Mouse (Mus musculus): ENCODE data around the gene Tmem163. TPM values are rescaled to one million over a fixed set of nuclear protein-coding genes. Genes with fewer than 3 reads are reported as not detected.

Tmem163 gene
- total RNA-seq, 1 experiment from 2014 or later, result 0.59 TPM

DNA sequence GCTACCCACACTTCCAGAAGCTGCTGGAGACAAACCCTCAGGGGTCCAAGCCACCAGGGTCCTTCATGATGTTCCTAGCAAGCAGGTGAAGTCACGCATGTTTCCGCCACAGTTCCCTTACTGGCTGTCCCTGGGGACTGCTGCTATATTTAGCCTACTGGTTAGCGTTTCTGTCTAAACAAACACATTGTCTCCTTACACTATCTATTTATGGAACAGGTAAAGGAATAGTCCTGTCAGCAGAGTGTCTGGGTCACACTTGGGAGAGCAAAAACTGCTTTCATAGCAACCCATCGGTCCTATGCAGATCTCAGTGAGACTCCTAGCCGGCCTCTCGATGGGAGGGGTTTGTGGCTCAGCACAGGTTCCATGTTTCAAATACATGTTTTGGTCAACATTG, 168.0 kb downstream of the Tmem163 start:
- ATAC-seq (replicated peaks; ENCODE audit: low read depth, poor library complexity, severe bottlenecking), result no peak

DNA sequence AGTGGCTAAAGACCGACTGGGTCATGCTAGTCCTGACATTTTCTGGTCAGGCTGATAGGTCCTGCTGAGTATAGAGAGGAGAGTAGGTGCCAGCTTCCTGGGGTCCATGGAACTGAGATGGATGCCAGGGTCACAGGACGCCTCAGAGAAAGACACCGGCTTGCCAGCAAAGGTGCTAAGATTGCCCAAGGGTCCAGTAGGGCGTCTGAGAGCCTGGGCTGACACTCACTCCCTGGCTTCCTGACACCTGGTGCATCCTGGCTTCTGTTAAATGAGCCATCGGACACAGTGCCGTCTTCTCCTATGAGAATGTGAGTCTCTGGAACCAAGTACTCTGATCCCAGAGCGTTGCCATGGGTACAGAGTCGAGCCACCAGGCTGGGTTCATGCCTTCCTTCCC, 170.4 kb downstream of the Tmem163 start:
- ATAC-seq (replicated peaks; ENCODE audit: low read depth, poor library complexity, severe bottlenecking), result no peak

DNA sequence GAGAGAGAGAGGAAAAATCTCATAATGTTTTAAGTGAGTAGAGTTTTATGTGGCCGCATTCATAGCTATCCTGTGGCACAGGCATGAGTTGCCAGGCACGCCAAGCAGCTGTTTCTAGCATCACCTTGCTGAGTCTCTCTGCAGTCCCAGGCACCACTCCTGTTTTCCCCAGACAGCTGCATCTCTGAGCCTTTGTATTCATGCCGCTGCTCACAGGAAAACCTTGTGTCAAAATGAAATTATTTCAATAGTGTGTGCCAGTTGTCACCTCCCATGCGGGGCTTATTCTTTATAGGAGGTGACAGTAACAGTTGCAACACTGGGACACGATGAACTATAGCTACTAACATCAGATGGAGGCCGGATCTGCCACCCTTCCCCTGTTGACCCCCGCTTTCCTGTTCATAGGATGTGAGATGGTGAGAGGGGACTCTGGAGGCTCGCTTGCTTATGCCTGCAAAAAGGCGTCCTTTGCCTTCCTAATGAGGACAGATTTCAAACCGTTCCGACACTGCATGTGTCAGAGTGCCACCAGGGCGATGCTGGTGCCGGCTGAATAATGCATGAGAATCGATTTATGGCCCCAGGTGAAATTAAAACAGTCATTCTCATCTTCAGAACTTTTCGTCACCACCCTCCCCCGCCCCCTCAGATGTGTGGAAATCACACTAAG, 171.1 kb downstream of the Tmem163 start:
- ATAC-seq (replicated peaks; ENCODE audit: low read depth, poor library complexity, severe bottlenecking), result no peak

DNA sequence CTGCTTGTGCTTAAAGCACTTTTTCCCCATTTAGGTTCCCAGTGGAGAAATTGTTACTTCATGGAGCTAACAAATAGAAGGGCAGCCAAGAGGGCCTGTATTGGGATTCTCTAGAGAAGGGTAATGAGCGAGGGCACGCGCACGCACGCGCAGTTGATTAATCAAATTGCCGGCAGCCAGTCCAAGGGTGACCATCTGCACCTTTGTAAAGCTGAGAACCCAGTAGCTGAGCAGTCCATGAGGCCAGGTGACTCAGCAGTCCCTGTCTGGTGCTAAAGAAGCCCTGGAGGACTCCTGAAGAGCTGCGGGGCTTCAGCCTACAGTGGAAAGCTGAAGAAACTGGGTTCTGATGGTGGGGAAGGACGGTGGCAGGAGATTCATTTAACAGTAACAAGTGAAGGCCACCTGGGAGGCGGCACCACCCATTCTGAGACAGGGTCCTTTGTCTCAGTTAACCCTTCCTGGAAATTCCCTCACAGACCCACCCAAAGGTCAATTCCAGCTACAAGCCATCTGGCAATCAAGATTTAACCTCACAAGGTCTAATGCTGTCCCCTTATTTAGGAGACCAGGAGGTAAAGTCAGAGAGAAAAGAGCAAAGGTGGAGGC, 172.2 kb downstream of the Tmem163 start:
- ATAC-seq (replicated peaks; ENCODE audit: low read depth, poor library complexity, severe bottlenecking), result no peak

DNA sequence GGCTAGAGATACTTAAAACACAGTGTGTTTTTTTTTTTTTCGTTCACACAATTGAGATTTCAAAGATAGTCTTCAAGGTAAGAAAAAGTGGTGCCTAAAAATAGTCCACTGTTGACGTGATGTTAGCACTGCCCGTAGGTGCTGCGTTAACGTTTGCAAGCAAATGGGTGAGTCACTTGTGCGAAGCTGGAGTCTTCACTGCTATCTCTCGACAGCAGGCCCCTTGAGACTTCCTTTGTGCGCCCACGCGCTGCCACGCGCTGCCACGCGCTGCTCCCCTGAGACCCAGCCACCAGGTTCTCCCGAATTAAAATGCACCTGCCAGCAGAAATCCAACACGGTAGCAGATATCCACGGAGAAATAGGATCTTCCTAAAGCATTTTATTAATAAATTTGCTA, 178.6 kb downstream of the Tmem163 start:
- ATAC-seq (replicated peaks; ENCODE audit: low read depth, poor library complexity, severe bottlenecking), result no peak

DNA sequence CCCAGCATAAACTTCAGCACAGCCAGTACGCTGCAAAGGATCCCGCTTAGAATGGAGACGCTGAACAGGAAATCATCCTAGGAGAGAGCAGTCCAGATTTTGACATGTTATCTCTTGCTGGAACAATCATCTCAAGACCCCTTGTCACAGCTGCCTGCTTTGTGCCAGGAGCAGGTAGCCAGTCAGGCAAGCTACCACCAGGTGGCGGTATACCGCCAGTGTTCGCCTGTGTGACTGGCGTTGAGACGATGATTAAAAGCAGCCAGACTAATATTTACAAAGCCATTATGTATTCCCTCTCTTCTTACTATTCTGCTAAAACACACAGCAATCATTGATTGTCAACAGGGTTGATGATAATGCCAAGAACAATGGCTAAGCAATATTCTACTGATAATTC, 179.1 kb downstream of the Tmem163 start:
- ATAC-seq (replicated peaks; ENCODE audit: low read depth, poor library complexity, severe bottlenecking), result peak; percentile 72

DNA sequence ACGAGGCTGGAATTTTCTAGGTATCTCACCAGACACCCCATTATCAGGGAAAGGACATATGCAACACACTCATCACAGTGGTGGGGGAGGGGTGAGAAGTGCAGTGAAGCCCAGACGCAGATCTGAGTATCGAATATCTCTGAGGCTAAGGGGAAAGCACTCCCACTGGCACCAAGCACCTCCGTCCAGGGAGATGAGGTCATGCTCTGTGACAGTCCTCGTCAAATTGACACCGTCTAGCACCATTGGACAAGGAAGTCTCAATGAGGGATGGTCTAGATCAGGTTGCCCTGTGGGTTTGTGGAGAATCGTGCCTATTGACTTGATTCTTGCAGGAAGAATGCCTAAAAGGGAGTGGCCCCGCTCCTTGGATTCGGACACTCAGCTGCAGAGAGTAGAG, 180.6 kb downstream of the Tmem163 start:
- no peak for ATAC-seq (replicated peaks; ENCODE audit: low read depth, poor library complexity, severe bottlenecking)

DNA sequence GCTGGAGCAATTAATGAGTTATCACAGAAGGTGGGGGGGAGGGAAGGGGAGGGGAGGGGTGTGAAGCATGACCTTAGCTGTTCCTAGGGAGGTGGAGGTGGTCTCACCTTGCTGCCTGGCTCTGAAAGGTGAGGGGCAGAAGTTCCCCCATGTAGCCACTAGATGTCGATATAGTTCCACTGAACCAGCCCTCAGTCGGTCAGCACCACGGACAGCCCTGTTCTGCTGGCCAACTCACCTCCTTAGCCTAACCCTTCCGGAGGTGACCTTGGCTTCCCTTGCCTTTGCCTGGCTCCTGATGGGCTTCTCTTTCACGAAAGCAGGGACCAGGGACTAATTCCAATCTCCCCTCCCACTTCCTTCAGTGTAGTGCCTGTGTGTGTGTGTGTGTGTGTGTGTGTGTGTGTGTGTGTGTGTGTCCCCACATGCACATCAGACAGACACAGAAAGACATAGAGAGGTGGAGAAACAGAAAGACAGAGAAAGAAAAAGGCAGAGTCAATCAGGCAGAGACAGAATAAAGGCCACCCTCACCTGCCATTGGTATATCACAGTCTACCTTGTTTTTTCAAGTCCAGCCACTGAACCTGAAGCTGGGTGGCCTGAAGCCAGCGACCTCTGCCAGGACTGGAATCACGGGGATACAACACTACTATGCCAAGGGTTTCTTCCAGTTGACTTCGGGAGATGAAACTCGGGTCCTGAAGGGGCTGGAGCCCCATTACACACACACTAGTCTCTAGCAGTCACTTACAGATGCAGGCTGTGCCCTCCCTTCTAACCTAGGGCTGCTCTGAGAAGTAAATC, 182.4 kb downstream of the Tmem163 start:
- ATAC-seq (replicated peaks; ENCODE audit: low read depth, poor library complexity, severe bottlenecking), result peak; percentile 93

DNA sequence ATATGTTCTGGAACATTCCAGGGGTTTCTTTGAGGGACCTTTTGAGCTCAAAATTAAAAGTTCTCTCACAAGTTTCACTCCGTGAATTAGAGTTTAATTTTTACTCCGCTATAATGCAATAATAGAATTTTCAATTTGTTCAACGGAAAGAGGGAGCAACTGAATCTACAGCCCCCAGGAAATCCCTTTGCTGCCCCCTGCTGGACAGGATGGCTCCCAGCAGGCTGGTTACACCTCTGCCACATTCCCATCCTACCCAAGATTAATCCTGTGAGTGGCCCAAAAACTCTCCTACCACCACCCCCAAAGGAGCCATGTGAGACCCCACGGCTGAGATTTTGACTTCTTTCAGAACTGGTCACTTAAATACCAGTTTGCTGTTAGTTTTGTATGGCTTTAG, 192.2 kb downstream of the Tmem163 start:
- 0 out of 2 replicates have a peak, but pooled peaks have one; percentile 30 for ATAC-seq (replicated peaks; ENCODE audit: low read depth, poor library complexity, severe bottlenecking)

GRCm38 (mm10) chr1:127484826-127485225, 194.5 kb downstream of the Tmem163 start:
- ATAC-seq (replicated peaks; ENCODE audit: low read depth, poor library complexity, severe bottlenecking), result peak; percentile 53

DNA sequence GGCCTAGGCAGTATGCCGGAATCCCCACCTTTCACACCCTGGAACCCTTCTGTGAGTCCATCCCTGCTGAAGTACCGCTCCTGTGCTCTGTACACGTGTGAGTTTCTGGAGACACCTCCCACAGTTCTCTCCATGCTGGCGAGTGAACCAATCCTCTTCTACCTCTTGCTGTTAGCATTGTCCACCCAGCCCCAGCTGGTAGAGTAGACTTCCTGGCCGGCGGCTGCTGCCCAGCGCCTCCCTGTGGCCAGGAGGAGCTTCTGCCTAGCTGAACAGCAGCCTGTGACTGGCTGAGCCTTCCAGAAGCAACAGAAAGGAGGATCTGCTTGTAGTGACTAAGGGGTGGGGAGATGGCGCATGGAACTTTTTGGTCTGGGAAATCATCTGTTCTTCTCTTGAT, 195.2 kb downstream of the Tmem163 start:
- no peak for ATAC-seq (replicated peaks; ENCODE audit: low read depth, poor library complexity, severe bottlenecking)

DNA sequence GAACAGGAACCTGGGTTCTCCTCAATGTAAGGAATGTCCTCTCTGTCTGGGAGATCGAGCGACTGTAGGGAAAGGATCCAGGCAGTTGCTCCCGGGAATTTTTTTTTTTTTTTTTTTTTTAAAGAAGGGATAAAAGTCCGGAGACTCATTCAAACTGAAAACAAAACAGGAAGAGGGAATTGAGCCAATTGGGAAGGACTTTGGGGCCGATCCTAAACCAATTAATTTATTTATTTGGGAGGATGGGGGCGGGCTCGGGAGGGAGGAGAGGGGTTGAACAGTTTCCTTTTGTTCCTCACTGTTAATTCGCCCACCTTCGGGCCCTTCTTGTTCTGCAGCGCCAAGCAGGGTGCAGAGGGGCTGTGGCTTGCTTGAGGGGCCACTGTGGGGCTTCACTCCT, 196.4 kb downstream of the Tmem163 start:
- no peak for ATAC-seq (replicated peaks; ENCODE audit: low read depth, poor library complexity, severe bottlenecking)

DNA sequence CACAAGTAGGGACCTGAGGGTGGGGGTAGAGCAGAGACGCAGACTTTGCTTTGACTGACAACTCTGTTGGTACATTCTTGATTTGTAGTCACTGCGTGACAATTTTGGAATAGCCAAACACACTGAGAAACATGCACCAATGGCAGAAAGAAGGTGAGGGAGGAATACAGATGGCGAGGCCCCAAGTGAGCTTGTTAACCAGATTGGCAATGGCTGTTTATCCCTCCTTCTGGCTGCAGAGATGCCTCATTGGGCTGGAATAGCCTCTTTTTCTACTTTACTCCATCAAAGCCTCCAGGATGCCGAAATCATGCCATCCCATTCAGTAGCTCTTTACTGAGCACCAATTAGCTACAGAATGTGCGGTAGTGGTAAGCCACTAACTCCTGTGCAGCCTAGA, 203.6 kb downstream of the Tmem163 start:
- ATAC-seq (replicated peaks; ENCODE audit: low read depth, poor library complexity, severe bottlenecking), result no peak

GRCm38 (mm10) chr1:127470175-127470574, 209.2 kb downstream of the Tmem163 start:
- peak; percentile 36; the same call in 1 of the 2 replicates for ATAC-seq (replicated peaks; ENCODE audit: low read depth, poor library complexity, severe bottlenecking)

- no peak for ATAC-seq (replicated peaks; ENCODE audit: low read depth, poor library complexity, severe bottlenecking)
Measured at GRCm38 (mm10) chr1:127467238-127467637, 212.1 kb downstream of the Tmem163 start.

DNA sequence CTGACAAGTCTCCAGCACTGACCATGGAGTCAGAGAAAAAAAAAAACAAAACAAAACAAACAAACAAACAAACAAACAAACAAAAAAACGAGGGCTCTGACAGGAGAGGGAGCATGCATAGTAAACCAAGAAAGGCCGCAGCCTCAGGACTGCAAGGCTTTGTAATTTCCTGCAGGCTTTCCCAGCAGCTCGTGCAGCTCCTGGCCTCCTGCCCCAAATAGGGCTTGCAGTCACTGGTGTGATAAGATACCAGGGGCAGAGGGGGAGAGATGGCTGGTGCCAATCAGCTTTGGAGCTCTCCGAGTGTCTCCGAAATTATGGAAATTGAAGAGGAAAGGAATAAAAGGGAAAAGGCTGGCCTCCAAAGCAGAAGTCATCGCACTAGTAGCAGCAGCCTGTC, 214.1 kb downstream of the Tmem163 start:
- ATAC-seq (replicated peaks; ENCODE audit: low read depth, poor library complexity, severe bottlenecking), result no peak

GRCm38 (mm10) chr1:127464041-127464440, 215.3 kb downstream of the Tmem163 start:
- ATAC-seq (replicated peaks; ENCODE audit: low read depth, poor library complexity, severe bottlenecking), result no peak

DNA sequence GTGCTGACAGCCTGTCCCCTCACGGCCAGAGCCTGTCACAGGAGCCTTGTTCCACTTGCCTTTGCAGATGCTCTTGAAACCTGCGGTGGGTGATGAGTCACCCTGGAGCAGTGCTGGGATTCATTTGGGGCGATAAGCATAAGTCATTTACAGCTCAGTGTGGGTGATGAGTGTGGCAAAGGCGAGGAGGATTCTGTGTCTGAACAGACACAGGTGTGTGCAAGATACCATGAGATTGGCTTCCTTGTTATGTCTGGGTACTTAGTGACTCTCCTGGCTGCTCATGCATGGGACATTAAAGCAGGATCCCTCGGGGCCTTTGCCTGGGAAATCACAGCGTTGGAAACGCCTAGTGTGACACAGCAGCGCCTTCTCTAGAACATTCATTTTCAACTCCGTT, 218.3 kb downstream of the Tmem163 start:
- ATAC-seq (replicated peaks; ENCODE audit: low read depth, poor library complexity, severe bottlenecking), result no peak

- ATAC-seq (replicated peaks; ENCODE audit: low read depth, poor library complexity, severe bottlenecking), result no peak
Measured at GRCm38 (mm10) chr1:127459576-127459975, 219.8 kb downstream of the Tmem163 start.

DNA sequence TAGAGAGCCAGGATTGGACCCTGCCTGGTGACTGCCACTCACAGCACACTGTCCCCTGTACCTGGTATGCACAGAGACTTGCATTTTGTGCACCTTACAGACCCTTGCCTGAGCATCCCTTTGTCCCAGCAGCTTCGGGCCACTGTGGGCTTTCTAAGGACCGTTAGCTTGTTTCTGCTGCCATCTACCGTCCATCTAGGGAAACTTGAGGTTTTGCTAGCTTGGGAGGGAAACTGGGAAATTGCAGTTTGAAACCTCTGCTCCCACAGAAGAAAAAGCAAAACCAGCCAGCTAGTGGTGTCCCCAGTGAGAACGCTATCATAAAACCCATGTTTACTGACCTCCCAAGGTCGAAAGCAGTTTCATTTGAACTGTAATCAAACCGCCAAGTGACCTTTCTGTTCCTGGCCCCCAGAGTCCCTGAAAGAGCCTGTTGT, 220.3 kb downstream of the Tmem163 start:
- peak; percentile 76 for ATAC-seq (replicated peaks; ENCODE audit: low read depth, poor library complexity, severe bottlenecking)

DNA sequence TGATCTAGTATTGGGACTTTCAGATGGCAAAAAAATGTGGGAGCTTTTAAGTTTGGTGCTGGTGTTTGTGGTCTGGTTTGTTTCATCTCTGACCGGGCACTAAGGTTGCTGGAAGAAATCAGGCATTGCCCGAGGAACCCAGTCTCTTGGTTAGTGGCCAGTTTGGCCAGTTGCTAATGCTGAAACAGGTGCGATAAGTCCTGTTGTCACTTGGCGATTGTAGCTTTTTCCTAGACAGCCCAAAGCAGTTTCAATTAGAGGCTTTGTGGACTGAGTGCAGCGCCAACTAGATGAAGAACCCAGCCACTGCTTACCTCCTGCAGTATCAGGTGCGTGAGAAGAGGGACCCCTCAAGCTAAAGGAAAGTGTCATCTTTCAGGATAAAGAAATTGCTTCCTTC, 226.0 kb downstream of the Tmem163 start:
- ATAC-seq (replicated peaks; ENCODE audit: low read depth, poor library complexity, severe bottlenecking), result no peak
